Mouse (Mus musculus) 3134 (cell line): Measurements from ENCODE around the gene Robo1.

Experiments
- DNase-seq: peaks from one replicate; pipeline ENCODE4 v3.0.0-alpha.2; 2011; ENCODE audit warnings: low spot score; ENCODE audit not compliant: insufficient read length; ENCODE audit errors: extremely low read depth

Gene Robo1

GRCm38 (mm10) chr16:72913134-72913533, 605.0 kb downstream of the Robo1 start:
- DNase-seq, result no peak

- no peak for DNase-seq
Observed at GRCm38 (mm10) chr16:72914068-72914630, 606.0 kb downstream of the Robo1 start.

GRCm38 (mm10) chr16:72920013-72920412, 611.9 kb downstream of the Robo1 start:
- no peak for DNase-seq

GRCm38 (mm10) chr16:72924423-72925224, 616.5 kb downstream of the Robo1 start:
- no peak for DNase-seq

DNA sequence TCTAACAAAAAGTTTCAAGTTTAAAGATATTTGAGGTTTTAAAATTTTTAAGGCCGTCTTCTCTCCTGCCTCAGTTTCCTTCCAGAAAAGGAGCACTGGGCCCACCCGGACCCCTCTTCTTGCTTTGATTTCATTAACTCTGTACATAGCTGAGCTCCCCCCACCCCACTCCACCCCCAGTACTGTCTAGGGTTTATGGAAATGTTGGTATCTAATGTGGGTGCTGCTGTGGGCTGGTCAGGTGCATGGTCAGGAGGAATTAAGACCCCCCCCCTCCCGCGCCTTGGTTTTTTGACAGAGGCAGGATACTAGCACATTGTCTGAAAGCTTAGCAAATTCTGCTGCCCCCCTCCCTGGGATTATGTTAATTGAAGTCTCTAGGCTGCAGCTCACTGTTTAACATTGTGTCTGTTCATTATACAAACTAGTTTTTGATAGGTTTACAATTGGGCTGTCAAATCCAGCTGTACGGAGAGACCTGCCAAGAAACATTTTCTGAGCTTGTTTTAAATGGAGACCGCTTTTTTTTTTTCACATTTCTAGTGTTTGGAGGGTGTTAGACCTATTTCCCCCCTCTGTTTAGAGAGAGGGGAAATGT, 620.5 kb downstream of the Robo1 start:
- DNase-seq, result no peak

- DNase-seq, result no peak
Observed at GRCm38 (mm10) chr16:72930871-72931270, 622.8 kb downstream of the Robo1 start.

DNA sequence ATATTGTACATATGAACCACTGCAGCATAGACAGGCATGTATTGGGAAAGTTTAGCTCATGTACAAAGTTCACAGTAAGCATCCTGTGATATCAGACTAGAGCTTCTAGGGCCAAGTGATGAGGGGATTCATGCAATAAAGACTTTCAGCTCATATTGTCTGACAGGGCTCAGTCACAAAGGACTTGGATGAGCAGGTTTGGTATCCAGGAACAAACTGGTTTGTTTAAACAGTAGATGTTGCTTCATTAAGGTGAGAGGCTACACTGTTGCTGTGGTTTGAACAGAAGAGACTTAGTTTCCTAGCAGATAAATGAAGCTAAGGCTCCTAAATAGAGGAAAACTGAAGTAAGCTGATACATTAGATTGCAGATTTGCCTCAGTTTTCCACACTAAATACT, 626.8 kb downstream of the Robo1 start:
- DNase-seq, result no peak

DNA sequence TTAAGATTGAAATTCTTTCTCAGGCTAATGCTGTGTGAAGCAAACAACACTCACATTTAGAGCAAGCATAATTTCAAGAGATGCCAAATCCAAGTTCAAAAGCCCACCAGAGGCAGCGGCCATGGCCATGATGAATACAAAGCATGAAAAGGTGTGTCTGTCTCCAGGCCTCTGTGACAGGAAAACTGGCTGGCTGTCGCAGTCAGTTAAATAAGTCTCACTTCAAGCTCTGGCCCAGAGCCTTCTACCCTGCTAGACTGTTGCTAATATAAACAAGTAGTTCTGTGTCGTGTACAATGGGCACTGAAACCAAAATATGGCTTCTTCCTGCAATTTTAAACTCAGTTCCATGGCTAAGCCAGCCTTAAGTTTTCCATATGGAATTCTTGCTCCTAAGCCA, 629.1 kb downstream of the Robo1 start:
- DNase-seq, result no peak

GRCm38 (mm10) chr16:72939862-72940261, 631.8 kb downstream of the Robo1 start:
- no peak for DNase-seq

DNA sequence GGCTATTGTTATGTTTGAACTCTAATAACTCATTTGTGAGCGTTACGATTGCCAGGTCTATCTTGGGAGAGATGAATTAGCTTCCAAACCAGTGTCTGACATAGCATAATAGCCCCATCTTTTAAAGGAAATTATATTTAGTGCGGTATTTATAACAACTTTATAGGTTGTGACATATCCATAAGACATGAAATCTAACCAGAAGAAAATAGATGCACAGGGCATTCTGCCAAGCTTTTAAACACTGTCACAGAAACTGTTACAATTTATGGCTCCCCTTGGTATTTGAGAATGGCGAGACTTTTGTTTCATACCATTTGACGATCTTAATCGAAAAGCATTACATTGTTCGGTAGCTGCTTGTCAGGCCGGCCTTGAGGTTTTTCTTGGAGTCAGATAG, 632.7 kb downstream of the Robo1 start:
- DNase-seq, result no peak

DNA sequence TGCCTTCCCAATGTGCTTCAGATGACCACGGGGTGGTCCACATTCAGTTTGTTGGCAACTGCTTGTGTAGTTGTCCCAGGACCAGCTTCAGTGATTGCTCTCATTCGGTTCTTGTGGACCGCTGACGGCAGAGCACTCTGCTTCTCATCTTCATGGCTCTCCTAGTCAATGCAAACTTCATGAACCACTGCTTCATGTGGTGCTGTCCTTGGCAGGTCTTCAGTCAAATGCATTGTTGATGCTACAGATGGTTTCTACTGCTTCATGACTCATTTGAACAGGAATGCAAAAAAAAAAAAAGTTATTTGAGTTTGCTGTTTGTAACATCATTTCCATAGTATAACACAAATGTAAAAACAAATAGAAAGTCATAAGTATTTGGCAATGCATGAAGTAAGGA, 636.3 kb downstream of the Robo1 start:
- no peak for DNase-seq

- DNase-seq, result no peak
Observed at GRCm38 (mm10) chr16:72951969-72952368, 643.9 kb downstream of the Robo1 start.

- no peak for DNase-seq
Observed at GRCm38 (mm10) chr16:72959018-72959702, 651.1 kb downstream of the Robo1 start.

GRCm38 (mm10) chr16:72959823-72960222, 651.7 kb downstream of the Robo1 start:
- no peak for DNase-seq

DNA sequence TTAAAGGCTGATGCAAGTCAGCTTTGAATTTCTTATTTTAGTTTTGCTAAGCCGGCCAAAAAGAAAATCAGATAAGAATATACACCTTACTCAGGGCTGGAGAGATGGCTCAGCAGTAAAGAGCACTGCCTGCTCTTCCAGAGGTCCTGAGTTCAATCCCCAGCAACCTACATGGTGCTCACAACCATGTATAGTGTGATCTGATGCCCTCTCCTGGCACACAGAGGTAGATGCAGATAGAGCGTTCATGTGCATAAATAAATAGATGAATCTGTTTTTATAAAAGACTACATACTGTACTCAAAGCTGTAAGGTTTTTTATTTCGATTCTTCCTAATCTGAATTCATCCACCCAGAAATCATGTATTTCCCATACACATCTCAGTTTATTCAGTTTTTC, 655.7 kb downstream of the Robo1 start:
- DNase-seq, result no peak

GRCm38 (mm10) chr16:72967509-72967908, 659.4 kb downstream of the Robo1 start:
- no peak for DNase-seq

DNA sequence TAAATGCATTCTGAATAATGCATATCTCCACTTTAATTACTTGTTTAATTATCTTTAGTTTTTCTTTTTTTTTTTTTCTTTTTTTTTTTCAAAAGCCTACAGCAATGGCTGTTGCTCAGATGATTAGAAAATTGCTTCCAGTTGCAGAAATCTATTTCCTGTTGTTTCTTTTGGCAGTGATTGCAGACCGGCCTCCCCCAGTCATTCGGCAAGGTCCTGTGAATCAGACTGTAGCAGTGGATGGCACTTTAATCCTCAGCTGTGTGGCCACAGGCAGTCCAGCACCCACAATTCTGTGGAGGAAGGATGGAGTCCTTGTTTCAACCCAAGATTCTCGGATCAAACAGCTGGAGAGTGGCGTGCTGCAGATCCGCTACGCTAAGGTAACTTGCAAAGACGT, 661.9 kb downstream of the Robo1 start:
- no peak for DNase-seq

- no peak for DNase-seq
Observed at GRCm38 (mm10) chr16:72973685-72974084, 665.6 kb downstream of the Robo1 start.

DNA sequence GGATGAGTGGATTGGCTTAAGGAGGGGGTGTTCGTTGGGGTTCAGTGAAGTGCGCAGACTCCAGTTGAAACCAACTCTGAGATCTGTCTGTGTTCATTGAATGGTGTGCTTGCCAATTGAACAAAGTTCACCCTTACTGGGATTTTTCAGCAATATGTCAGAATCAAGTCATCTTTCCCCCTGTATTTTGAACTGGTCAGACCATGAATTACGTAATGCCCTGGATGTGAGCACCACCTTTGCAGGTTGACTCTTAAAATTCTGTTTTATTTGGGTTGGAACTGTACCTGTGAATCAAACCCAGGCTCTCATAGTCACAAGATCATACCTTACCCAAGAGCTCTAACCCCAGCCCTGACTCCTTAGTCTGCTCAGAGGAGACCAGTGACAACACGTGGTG, 666.6 kb downstream of the Robo1 start:
- DNase-seq, result no peak

GRCm38 (mm10) chr16:72976849-72977576, 668.9 kb downstream of the Robo1 start:
- no peak for DNase-seq
